Mouse (Mus musculus): ENCODE results near the gene 4933411K16Rik. TPM values are rescaled to one million over a fixed set of nuclear protein-coding genes. Genes with fewer than 3 reads are reported as not detected.

The 4933411K16Rik gene
- total RNA-seq (2021) = 1 to 10 TPM; 1.1 to 1.5 TPM

DNA sequence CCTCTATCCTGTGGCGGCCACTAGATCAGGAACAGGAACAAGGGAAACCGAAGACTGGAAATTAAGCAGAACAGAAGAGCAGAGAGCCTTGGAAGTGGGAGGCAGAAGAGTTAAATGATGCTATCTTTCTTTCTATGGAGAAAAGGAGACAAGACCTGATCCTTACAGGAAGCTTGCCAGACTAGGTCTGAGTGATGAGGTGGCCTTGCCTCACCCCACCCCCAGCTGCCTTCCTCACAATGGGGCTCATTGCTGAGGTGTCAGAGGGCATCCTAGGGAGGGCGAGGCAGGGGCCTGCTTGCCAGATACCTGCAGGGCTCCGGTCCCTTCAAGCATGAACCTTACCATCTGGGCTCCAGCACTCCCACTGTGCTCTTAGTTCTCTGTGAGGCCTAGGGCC, at the start of gene 4933411K16Rik:
4933411K16Rik (plus strand) TSS at position 301 of the 400 bp plus-strand sequence.
- no peak for DNase-seq (ENCODE audit: extremely low spot score in 1 of 2, low spot score in 2 of 2)
- intact Hi-C loops (cut with DNase I) = no loop called here

DNA sequence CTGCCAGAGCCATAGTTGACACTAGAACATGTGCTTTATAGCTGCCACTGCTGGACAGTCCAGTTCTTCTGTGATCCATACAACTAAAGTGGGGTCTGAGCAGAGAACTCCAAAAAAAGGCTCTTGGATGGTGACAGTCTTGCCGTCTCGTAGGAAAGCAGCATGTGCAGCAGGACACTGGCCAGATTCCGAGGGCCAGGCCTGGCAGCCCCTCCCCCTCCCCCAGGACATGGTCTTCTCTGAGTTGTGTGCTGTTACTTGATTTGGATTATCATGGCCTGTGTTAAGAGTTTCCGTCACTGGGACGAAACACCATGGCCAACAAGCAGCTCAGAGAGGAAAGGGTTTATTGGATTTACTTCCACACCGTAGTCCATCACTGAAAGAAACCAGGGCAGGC, 47.8 kb upstream of the 4933411K16Rik start:
- intact Hi-C loops (cut with DNase I) = no loop called here
- no peak for DNase-seq (ENCODE audit: extremely low spot score in 1 of 2, low spot score in 2 of 2)

DNA sequence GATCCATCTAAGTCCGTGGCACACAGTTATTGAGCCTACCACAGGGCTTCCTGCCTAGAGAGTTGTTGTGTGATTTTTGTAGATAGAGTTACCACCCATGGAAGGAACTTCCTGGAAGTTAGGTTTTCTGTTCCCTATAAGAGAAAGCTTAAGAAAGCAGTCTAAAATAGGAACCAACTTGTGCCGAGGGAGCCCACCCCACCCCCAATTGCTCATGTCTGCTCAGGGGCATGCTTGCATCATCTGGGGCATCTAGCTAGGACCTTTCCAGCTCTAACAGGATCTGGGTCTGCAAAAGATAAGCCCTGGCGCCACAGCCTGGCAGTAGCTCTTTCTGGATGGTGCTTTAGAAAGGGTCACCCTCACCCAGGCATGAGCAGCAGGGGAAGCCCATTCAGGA, 46.4 kb upstream of the 4933411K16Rik start:
- peak in 1 of 2 experiments; percentile 45 for DNase-seq (ENCODE audit: extremely low spot score in 1 of 2, low spot score in 2 of 2)
- intact Hi-C loops (cut with DNase I) = no loop called here

DNA sequence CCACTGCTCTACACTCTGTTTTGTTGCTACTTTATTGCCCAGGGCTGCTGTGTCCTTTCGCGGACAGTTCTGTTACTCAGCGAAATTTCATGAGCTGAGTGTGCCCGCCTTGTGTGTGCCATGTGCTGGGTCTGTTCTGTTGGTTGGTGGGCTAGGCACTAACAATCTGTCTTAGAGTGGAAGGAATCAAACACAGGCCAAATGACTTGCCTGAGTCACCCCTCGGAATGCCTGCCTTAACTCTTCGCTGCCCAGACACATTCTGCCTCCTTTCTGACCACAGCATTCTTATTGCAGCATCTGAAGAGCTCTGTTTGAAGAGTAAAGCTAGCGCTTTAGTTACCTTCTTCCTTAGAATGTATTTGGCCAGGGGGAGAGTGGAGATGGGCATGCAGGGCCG, 45.5 kb upstream of the 4933411K16Rik start:
- intact Hi-C loops (cut with DNase I) = no loop called here
- no peak for DNase-seq (ENCODE audit: extremely low spot score in 1 of 2, low spot score in 2 of 2)

DNA sequence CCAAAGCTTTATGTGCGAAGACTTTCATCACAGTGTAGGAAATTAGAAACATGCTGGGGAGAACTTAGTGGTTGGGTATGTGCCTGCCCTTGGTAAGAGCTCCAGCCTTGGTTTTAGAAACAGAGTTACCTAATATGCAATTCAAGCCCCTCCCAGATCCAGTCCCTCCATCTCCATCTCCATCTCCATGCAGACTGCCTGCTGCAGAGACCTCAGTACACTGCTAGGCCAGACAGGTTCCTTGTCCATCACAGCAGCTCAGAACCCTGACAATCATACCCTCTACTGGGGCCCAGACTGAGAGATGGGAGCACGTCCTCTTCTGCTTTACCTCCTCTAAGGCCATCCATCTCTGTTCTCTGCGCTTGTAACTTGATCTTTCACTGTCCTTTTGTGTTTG, 43.5 kb upstream of the 4933411K16Rik start:
- intact Hi-C loops (cut with DNase I) = no loop called here
- no peak for DNase-seq (ENCODE audit: extremely low spot score in 1 of 2, low spot score in 2 of 2)

DNA sequence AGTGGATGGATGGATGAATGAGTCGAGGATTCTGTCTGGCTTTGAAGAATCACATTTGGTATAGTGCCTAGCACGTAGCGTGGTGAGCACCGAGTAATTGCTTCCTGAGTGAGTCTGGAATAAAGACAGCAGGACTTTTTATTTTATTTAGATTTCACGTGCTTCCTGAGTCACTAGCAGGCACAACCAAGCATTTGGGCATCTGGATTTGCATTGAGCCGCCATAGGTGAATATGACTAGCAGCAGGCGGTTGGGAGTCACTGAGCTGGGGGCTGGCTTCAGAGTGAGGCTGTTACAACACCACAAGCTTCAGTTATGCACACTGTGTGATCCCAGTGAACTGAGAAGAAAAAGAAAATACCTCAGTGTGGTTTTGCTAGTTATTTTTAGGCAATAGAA, 43.0 kb upstream of the 4933411K16Rik start:
- DNase-seq (ENCODE audit: extremely low spot score in 1 of 2, low spot score in 2 of 2) = no peak
- intact Hi-C loops (cut with DNase I) = no loop called here

DNA sequence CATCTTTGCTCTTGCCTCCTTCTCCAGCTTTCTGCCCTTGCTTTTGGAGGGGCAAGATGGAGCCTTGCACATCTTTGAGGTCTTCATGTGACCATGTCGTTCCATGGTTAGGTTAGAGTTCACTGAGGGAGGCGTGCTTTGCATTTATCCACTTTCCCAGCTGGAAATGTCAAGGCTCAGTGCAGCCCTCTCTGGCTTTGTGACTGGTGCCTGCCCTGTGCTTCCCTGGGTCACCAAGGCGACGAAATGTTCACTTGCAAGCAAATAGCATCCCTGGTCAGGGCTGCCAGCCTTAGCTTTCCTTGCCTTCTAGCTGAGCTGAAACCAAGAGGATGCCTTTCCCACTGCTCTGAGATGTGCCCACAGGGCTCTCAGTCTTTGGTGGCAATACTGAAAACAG, 41.6 kb upstream of the 4933411K16Rik start:
- intact Hi-C loops (cut with DNase I) = no loop called here
- DNase-seq (ENCODE audit: extremely low spot score in 1 of 2, low spot score in 2 of 2) = no peak

DNA sequence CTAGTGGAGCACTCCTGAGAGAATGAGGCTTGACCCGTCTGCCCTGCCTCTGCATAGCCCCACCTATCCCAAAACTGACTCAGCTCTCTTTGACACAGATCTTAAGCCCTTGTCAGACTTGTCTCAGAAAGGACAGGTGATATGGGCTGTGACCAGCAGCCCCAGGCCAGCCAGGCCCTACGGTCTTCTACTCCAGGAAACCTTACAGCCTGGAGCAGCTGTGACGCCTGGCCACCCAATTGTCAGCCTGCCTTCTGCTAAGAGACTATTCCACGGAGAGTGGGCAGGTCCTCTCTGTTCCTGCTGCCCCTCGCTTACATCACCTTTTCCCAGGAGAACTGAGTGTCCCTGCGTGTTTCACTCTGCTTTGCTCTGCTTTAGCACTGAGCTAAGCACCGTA, 40.9 kb upstream of the 4933411K16Rik start:
- intact Hi-C loops (cut with DNase I) = no loop called here
- no peak for DNase-seq (ENCODE audit: extremely low spot score in 1 of 2, low spot score in 2 of 2)

DNA sequence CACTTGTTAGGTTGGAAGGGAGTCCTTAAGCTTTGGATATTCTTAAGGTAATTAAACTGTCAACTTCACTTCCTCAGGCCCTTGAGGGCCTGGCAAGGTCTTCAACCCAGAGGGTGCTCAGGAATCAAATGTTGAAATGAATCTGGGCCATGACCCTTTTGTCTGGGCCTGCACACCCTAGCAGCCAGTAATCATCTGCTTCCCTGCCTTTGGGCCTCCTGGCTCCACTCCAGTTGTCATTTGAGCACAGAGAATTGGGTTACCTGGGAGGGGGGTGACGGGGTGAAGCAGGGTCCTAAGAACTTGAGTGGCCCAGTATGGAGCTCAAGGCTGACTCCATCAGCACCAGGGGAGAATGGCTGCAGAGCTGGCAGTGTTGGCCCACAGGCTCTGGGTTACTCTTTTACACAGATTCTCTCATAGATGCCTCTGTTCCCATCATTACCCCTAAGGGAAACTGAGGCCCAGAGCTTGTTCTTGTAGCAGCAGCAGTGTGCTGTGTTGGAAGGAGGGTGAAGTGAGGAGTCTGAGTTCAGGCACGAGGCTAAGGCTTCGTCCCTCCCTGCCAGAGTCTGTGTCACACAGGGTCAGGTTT, 37.7 kb upstream of the 4933411K16Rik start:
- intact Hi-C loops (cut with DNase I) = no loop called here
- no peak for DNase-seq (ENCODE audit: extremely low spot score in 1 of 2, low spot score in 2 of 2)

DNA sequence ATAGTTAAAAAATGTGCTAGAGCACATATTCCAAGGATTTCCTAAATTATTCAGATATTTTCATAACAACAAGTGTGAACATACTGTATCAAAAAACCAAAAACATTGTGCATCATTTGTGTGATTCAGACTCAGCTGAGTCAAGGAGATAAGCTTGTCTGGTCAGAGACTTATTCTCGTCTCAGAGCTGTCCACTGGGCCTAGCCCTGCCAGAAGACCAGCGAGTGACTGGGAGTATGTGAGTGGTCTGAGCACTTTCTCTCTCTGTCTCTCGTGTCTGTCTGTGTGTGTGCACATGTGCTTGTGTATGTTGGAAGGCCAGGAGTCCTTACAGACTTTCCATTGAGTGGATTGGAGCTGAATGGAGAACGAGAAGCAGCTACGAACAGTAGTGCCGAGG, 37.0 kb upstream of the 4933411K16Rik start:
- DNase-seq (ENCODE audit: extremely low spot score in 1 of 2, low spot score in 2 of 2) = no peak
- intact Hi-C loops (cut with DNase I) = no loop called here

DNA sequence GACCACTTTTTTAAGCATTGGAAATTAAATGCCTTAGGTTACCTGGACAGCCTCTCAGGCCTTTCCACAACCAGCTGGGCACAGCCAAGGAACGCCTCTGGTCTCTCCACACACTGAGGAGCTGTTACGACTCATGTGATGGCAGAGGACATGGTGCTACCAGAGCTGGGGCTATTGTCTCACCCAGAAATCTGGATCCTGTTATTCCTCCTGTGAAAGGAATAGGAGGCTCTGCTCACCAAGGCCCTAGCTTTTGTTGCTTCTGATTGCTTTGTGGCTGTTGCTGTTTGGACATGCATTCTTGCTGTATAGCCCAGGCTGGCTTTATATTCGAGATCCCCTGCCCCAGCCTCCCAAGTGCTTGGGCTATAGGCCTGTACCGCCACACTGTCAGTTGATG, 35.8 kb upstream of the 4933411K16Rik start:
- no peak for DNase-seq (ENCODE audit: extremely low spot score in 1 of 2, low spot score in 2 of 2)
- intact Hi-C loops (cut with DNase I) = no loop called here

DNA sequence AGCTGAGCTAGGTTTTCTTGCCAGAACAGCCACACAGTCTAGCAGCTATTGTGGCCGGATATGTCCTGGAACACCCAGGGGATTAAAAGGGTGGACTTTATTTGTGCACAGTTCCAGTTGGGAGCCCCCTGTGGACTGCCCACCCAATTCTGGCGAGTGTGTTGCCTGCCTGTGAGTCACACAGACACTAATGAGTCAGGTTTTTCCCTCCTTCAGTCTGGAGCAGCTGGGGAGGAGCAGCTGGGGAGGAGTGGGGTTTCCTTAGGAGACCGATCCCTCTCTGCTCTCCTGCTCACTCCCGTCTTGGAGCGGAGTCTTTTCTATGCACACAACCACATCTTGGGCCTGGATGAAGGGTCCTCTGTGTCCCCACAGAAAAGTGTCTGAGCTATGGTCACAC, 35.2 kb upstream of the 4933411K16Rik start:
- DNase-seq (ENCODE audit: extremely low spot score in 1 of 2, low spot score in 2 of 2) = no peak
- intact Hi-C loops (cut with DNase I) = no loop called here

DNA sequence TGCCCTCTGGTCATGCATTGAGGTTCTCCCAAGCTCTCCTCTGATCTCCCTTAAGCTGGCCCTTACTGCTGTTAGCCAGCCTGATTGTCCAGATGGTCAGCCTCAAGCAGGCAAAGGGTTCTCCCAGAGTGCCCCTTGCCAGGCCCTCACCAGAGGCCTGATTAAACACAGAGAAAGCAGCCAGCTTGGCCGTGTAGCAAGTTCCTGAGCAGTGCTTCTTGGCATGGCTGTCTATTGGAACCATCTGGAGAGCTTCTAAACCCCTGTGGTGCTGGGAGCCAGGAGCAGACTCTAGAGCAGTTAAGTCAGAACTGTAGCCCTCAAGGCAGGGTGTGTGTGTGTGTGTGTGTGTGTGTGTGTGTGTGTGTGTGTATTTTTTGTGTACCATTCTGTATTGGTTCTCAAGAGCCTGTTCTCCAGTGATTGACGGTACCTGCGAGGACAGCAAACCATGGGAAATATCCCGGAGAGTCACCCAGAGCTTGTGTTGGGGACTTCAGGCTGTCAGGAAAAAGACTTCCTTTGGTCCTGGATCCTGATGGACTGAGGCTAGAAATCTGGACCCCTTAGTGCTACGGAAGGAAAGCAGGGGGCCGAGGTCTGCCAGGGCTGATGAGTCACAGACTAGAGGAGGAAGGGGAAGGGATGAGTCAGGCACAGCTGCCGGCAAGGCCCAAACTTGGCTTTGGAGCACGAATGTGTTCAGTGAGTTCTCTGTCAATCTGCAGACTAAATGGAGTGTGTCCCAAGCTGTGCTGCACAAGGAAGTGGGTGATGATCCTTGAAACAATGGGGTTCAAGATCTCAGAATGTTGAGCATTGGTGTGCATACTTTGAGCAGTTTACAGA, 34.4 kb upstream of the 4933411K16Rik start:
- intact Hi-C loops (cut with DNase I) = no loop called here
- DNase-seq (ENCODE audit: extremely low spot score in 1 of 2, low spot score in 2 of 2) = peak; percentile 45 to 74

DNA sequence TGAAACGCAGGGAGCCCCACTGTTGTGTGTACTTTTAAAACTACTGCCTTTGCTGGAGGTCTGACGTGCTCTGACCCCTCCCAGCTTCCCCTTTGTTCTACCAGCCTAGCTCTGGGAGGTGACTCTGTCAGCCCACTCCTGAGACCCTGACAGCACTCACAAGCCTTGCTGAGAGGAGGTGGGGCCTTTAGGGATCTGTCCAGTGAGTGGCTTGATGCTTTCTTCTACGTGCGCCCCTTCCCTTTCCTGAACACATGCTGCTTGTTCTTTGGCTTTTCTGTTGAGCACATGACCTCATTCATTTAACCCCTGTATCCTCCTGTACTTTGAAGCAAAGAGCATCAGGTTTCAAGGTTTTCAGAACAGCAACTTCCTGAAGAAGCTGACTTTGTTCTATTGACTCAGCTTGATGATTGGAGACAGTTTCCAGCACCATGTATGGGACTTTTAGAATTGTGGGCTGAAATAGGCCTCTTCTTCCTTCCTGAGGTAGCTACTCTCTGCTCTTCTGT, 33.0 kb upstream of the 4933411K16Rik start:
- peak in 1 of 2 experiments; percentile 57 for DNase-seq (ENCODE audit: extremely low spot score in 1 of 2, low spot score in 2 of 2)
- intact Hi-C loops (cut with DNase I) = no loop called here

DNA sequence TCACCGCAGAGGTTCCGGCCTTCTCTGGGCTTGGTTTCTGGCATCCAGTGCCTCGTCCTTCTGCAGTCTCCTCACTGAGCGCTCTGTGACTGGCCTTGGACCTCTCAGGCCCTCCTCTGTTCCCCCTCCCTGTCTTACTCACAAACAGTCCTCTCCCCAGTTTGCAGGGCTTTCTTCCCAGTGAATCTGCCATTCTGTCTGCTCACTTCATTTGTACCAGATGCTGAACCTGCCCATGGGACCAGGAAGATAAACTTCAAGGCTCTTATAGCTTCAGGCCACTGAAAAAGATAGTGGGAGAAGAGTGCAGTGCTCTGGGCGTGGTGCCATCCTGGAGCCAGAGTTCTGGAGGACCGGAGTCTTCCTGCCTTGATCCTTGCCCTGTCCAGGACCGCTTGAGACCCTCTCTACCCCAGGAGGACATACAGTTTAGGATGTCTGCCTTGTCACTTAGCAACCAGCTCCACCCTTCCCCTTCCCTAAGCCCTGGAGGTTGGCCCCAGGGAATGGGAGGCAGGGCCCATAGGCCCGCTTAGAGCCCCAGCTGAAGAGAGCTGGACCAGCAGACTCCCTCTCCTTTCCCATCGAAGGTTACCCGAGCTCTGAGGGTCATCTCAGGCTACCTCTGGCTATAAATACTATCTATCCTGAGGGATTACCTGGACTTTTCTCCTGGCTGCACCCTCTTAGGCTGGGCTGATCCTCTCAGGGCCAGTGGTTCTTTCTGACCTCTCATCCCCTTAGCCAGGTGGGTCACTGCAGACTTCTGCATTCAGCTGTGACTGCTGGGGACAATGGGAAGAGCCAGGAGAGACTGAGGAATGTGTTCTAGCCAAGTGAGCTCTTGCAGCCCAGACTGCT, 30.1 kb upstream of the 4933411K16Rik start:
- DNase-seq (ENCODE audit: extremely low spot score in 1 of 2, low spot score in 2 of 2) = no peak

DNA sequence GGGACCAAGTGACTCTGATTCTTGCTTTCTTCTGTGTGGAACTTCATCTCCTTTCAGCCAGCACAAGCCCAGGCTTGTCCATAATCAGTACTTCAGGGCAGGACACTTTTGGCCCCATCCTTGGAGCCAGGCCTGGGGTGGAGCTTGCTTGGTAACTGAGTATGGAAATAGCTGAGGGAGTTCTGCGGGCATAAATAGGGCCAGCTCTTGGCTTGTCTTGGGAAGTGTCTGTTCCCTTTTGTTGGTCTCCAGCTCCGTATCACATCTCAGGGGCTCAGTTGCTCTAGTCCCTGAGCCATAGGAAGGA, 29.6 kb upstream of the 4933411K16Rik start:
- no peak for DNase-seq (ENCODE audit: extremely low spot score in 1 of 2, low spot score in 2 of 2)
- intact Hi-C loops (cut with DNase I) = loop anchor here (5.0 kb wide), 1 partner anchor 40 kb away; the partner anchor contains the start of genes Mms19 and Ubtd1

More for the DNA sequence above, 30.1 kb upstream of the 4933411K16Rik start:
- intact Hi-C loops (cut with DNase I) = loop anchor here (5.0 kb wide), 1 partner anchor 40 kb away; the partner anchor contains the start of genes Mms19 and Ubtd1

DNA sequence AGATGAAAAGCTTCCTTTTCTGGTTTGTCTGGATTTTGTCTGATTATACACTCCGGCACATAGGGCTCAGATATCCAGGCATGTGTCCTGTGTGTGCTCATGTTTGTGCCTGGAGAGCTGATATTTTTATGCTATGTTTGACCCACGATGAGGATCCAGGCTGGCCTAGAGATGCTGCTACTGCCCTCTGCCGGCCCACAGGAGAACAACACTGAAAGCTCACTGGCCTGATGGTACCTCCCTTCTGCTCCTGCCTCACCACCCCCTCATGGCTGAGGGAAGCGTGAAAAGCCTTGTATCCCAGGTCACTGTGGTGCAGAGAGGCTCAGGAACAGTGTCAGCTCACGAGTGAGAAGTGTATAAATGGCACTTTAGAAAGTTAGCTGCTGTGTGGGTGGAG, 25.9 kb upstream of the 4933411K16Rik start:
- peak; percentile 64 to 79 for DNase-seq (ENCODE audit: extremely low spot score in 1 of 2, low spot score in 2 of 2)
- intact Hi-C loops (cut with DNase I) = no loop called here

DNA sequence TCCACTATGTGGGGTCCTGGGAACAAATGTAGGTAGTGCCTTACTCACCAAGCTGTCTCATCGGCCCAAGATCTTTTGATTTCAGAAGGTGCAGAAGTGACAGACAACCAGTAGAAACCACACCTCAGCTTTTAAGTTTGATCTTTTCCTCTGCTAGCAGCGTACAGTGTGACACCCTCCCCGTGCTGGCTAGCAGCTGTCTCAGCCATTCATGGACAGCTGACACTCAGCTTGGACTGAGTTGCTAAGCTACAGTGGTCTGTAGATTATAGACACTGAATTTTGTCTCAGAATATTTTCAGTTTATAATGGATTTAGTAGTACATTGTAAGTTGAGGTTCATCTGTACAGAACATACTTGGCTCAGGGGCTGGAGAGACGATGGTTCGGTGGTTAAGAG, 20.9 kb upstream of the 4933411K16Rik start:
- no peak for DNase-seq (ENCODE audit: extremely low spot score in 1 of 2, low spot score in 2 of 2)
- intact Hi-C loops (cut with DNase I) = no loop called here

DNA sequence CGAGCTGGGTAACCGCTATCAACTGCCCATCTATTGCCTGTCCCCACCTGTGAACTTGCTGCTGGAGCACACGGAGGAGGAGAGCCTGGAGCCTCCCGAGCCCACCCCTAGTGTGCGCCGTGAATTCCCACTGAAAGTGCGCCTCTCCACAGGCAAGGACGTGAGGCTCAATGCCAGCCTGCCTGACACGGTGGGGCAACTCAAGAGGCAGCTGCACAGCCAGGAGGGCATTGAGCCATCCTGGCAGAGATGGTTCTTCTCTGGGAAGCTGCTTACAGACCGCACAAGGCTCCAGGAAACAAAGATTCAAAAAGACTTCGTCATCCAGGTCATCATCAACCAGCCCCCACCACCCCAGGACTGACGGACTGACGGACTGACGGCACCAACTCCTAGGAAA, 18.4 kb upstream of the 4933411K16Rik start:
- DNase-seq (ENCODE audit: extremely low spot score in 1 of 2, low spot score in 2 of 2) = no peak
- intact Hi-C loops (cut with DNase I) = no loop called here
